Mouse (Mus musculus) 3T3-L1 (cell line): ENCODE data around the gene Paqr5.

Experiments used
- DNase-seq: peaks from one replicate; pipeline ENCODE4 v3.0.0-alpha.2; 2015; ENCODE audit warnings: low read depth, low spot score

The Paqr5 gene

GRCm38 (mm10) chr9:61910526-61911256 lies 116.0 kb downstream of the Paqr5 start:
- DNase-seq, result peak; percentile 34

GRCm38 (mm10) chr9:61909633-61910032 lies 117.0 kb downstream of the Paqr5 start:
- DNase-seq, result no peak

GRCm38 (mm10) chr9:61908832-61909407 lies 117.7 kb downstream of the Paqr5 start:
- DNase-seq, result no peak

GRCm38 (mm10) chr9:61908341-61908740 lies 118.3 kb downstream of the Paqr5 start:
- no peak for DNase-seq

- DNase-seq, result no peak
These were observed 118.9 kb downstream of the Paqr5 start for GRCm38 (mm10) chr9:61907621-61908295.

- DNase-seq, result peak; percentile 47
These were observed 119.7 kb downstream of the Paqr5 start for GRCm38 (mm10) chr9:61906912-61907311.

GRCm38 (mm10) chr9:61905576-61905975 lies 121.1 kb downstream of the Paqr5 start:
- DNase-seq, result no peak

GRCm38 (mm10) chr9:61904201-61904600 lies 122.5 kb downstream of the Paqr5 start:
- DNase-seq, result no peak
